Mouse (Mus musculus): ENCODE measurements around the gene Gne. TPM values are rescaled to one million over a fixed set of nuclear protein-coding genes. Genes with fewer than 3 reads are reported as not detected.
A peak's percentile ranks its signal among the peaks of the same experiment; 100 is the strongest.

Gne gene
- polyA plus RNA-seq, 1 experiment from 2014 or later, result 14.6 TPM

DNA sequence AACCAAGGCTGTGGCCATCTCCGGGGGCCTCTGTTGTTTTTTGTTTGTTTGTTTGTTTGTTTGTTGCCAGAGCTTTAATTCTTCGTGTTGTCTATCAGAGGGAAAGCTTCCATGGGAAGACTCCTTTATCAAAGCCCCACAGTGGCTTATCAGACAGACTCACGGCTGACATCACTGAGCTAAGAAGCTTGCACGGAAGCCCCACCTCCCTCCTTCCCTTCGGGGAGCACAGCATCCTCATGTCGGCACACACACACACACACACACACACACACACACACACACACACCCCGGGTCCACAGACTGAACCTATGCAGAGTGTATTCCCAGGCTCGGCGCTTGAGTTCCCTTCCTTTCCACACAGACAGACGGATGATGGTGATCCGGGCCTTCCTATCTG lies 8.4 kb upstream of the Gne start:
- Histone ChIP-seq H3K79me2 (ENCODE audit: inconsistent target) (no peaks in the 10 kb centered on the region), H3K4me3 (ENCODE audit: inconsistent target) (no peak overlapping the region), H3K27ac (no peak overlapping the region), H3K36me3 (ENCODE audit: inconsistent target) (no peaks in the 10 kb centered on the region)
- 88% methylated on average over 9 of the region's 11 CpGs for WGBS (ENCODE audit: missing documents)

DNA sequence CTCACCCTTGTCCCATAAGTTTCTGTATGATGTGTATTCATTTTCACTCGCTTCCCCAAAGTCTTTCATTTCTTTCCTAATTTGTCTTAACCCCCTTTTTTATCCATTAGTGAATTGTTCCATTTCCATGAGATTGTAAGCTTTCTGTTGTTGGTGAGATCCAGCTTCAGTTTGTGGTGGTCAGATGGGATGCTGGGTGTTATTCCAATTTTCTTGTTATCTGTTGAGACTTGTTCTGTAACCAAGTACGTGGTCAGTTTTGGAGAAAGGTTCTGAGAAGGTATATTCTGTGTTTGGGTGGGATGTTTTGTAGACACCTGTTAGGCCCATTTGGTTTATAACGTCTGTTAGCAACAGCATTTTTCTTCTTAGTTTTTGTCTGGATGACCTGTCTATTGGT lies 1.6 kb upstream of the Gne start:
- H3K79me2 ChIP-seq (ENCODE audit: inconsistent target), result no peaks in the 10 kb centered on the region
- H3K36me3 ChIP-seq (ENCODE audit: inconsistent target), result no peaks in the 10 kb centered on the region
- no peak overlapping the region for H3K4me3 ChIP-seq (ENCODE audit: inconsistent target)
- WGBS (ENCODE audit: missing documents), result 77% methylated on average over 3 of the region's 3 CpGs
- no peak overlapping the region for H3K27ac ChIP-seq

DNA sequence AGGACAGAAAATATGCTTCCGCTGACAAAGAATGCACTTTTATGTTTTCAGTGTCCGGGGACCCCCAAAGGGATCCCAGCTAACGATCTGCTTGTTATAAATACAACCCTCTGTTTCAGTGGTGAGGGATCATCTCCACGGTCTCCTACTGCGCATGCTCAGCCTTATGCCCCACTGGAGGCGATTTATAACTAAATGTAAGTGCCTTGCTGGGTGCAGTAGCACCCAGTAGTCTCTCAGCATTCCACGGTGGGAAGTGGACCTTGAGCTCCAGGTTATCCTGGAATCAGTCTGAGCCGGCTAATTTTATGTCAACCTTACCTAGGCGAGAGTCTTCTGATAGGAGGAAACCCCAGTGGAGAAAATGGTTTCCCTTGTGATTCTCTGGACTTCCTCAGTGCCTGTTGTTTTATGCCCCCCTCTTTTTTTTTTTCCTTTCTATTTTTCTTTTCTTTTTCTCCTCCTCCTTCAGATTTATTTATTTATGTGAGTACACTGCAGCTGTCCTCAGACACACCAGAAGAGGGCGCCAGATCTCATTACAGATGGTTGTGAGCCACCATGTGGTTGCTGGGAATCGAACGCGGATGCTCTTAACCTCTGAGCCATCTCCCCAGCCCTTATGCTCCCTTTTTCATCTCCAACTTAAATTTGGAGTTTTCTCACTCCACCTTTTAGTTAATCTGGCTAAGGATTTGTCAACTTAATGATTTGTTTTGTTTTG lies 787 bp upstream of the Gne start:
- no peaks in the 10 kb centered on the region for H3K79me2 ChIP-seq (ENCODE audit: inconsistent target)
- no peak overlapping the region for H3K4me3 ChIP-seq (ENCODE audit: inconsistent target)
- no peak overlapping the region for H3K27ac ChIP-seq
- H3K36me3 ChIP-seq (ENCODE audit: inconsistent target), result no peaks in the 10 kb centered on the region
- 85% methylated on average over 13 of the region's 13 CpGs for WGBS (ENCODE audit: missing documents)

DNA sequence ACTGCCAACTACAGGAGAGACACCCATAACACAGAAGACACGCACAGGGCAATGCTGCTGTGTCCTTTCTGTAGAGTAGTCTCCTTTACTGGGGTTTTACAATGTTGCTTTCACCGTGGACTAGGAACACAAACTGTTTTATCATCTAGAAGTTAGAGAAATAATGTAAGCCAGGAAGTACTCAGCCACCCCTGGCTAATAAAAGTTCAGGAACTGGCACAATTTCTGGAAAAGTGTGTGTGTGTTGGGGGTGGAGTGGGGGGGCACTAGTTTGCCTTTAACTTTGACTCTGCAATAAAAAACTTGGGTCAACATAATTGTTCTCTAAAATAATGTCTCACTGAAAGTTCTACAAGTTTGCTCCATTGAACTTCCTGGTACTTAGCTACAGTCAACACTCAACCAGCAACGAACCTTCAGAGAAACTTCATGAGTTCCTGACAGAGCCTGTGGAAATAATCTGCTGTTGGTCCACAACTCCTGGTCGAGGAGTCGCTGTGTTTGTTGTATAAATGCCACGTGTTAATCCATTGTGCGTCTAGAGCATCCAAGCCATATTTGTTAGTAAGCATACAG lies 5.5 kb downstream of the Gne start:
- H3K27ac ChIP-seq, result no peak overlapping the region
- H3K4me3 ChIP-seq (ENCODE audit: inconsistent target), result no peak overlapping the region
- H3K36me3 ChIP-seq (ENCODE audit: inconsistent target), result no peaks in the 10 kb centered on the region
- no peaks in the 10 kb centered on the region for H3K79me2 ChIP-seq (ENCODE audit: inconsistent target)
- WGBS (ENCODE audit: missing documents), result 85% methylated on average over 7 of the region's 7 CpGs

DNA sequence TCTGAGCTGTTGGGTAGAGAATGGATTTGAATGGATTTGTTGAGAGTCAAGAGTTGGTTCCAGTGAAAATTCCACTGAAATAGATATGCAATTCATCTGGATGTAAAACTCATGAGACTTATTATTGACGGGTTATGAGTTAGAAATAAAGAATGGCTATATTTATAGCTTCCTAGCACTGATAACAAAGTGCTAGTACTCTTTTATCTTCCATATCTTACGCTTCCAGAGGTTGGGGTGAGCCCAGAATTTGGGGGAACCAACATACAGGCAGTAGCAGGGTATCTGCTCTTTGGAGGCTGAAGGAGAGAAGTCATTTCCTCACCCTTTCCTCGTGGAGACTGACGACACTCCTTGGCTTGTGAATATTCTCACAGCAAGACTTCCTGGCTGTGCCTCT lies 9.6 kb downstream of the Gne start:
- Histone ChIP-seq H3K27ac (no peak overlapping the region), H3K4me3 (ENCODE audit: inconsistent target) (no peak overlapping the region), H3K79me2 (ENCODE audit: inconsistent target) (peaks cover 26% of the 10 kb centered on the region; the same call in 1 of the 2 replicates), H3K36me3 (ENCODE audit: inconsistent target) (no peaks in the 10 kb centered on the region)
- 88% methylated on average over 4 of the region's 4 CpGs for WGBS (ENCODE audit: missing documents)

DNA sequence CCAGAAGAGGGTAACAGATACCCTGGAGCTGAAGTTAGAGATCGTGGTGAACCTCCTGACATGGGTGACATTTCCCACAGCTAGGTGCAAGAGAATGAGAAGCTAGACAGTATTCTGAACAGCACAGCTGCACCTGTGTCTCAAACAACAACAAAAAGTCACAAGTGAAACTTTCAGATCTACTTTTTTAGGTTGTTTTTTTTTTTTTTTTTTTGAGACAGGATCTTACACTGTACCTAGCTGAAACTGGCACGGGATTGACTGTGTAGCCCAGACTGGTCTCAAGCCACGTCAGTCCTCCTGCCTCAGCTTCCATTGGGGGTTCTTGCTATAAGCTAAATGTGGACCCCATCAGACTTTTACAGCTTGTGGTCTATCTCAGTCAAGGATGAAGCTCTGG lies 10.2 kb downstream of the Gne start:
- WGBS (ENCODE audit: missing documents), result 87% methylated on average over 3 of the region's 3 CpGs
- Histone ChIP-seq H3K4me3 (ENCODE audit: inconsistent target) (no peak overlapping the region), H3K79me2 (ENCODE audit: inconsistent target) (peaks cover 30% of the 10 kb centered on the region; the same call in 1 of the 2 replicates), H3K27ac (no peak overlapping the region), H3K36me3 (ENCODE audit: inconsistent target) (no peaks in the 10 kb centered on the region)

DNA sequence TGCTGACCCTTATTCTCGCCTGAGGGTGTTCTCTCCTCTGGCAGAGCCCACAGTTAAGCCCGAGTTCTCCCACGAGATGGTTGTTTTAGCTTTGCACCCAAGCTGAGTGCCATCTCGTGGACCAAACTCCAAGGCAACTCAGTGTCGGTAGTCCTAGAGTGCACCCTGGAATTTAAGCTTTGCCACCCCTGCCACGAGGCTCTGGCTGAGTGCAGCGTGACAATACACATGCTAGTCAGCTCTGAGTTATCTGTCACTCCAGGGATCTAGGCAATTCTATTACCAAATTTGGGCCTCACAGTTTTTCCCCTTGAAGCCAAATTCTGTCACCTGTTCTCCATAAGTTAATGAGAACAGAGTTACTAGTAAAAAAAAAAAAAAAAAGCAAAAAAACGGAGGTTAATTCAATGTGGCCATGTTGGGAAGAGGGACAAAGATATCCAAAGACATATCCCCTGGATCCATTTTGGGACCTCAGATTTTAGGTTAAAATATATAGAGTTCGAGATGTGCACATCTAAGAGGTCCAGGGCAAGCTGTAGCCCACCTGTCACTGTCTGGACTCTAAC lies 11.0 kb downstream of the Gne start:
- Histone ChIP-seq H3K36me3 (ENCODE audit: inconsistent target) (no peaks in the 10 kb centered on the region), H3K27ac (no peak overlapping the region), H3K79me2 (ENCODE audit: inconsistent target) (peaks cover 31% of the 10 kb centered on the region; the same call in 1 of the 2 replicates), H3K4me3 (ENCODE audit: inconsistent target) (peak overlapping the region; percentile 48)
- WGBS (ENCODE audit: missing documents), result 8% methylated on average over 9 of the region's 9 CpGs

DNA sequence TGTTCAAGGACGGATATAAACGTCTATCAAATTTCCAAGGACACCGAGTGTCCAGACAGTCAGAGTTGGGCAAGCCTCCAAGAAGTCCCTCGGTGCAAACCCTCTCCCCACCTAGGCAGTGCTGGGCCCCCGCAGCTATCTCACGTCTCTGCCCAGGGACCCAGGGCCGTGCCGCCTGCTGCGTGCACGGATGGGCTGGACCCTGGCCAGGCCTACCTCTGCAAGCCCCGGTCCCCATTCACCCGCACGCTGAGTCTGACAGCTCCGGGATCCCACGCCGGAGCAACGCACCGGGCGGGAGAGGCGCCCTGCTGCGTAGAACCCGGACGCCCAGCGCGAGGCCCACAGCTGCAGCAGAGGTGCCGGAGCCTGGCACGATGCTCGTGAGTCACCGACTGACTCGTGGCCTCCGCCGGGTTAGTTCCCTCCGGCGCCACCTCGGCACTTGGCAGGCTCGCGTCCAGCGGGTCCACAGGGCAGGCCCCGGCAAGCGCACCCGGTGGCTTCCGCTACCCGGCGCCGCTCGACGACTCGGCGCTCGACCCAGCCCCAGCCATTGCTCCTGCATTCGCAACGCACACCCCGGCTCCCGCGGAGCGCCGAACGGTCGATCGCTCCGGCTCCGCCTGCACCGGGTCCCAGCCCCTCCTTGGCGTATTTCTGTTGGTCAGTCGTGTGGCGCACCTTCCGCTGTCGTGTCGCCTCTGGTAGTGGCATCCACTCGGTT lies 11.7 kb downstream of the Gne start:
- Histone ChIP-seq H3K79me2 (ENCODE audit: inconsistent target) (peaks cover 35% of the 10 kb centered on the region; the same call in 1 of the 2 replicates), H3K36me3 (ENCODE audit: inconsistent target) (no peaks in the 10 kb centered on the region), H3K4me3 (ENCODE audit: inconsistent target) (peak overlapping the region; percentile 72), H3K27ac (peak overlapping the region; percentile 10; the same call in 1 of the 2 replicates)
- WGBS (ENCODE audit: missing documents), result 1% methylated on average over 67 of the region's 70 CpGs

DNA sequence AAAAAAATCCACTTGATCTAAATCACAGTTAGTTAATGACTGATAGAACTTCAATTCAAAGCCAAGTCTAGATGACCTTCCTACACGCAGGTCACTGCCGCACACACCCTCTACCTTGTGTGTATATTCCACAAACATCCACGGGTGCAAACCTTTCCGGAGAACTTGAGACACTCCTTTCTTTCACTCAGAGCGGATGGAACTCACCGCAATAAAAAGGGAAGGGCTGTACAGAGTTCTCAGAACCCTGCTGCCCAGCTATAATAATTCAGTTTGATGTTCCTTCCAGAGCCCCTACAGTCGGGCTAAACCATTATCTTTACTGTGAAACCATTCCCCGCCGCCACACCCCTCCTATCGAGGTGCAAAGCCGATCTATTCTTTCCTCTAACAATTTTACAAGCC lies 12.2 kb downstream of the Gne start:
- Histone ChIP-seq H3K4me3 (ENCODE audit: inconsistent target) (peak overlapping the region; percentile 72), H3K36me3 (ENCODE audit: inconsistent target) (no peaks in the 10 kb centered on the region), H3K27ac (peak overlapping the region; percentile 10; the same call in 1 of the 2 replicates), H3K79me2 (ENCODE audit: inconsistent target) (peaks cover 35% of the 10 kb centered on the region; the same call in 1 of the 2 replicates)
- WGBS (ENCODE audit: missing documents), result under 1% methylated on average over 11 of the region's 11 CpGs

DNA sequence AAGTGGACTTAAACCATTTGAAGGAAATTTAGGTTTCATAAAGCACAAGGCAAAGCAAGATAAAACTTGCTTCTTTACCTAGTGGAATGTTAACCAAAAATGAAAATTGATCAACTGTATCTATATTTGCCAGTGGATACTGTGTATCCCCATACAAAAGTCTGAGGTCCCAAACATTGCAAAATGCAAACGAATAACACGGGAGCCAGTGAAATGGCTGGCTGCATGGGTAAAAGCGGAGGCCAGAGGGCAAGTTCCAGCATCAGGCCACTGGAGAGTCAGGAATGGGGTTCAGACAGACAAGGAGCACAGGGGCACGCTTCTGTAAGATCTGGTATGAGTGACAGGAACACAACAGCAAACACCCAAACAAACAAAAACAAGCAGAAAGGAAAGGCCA lies 13.3 kb downstream of the Gne start:
- 95% methylated on average over 4 of the region's 4 CpGs for WGBS (ENCODE audit: missing documents)
- H3K27ac ChIP-seq, result no peak overlapping the region
- H3K36me3 ChIP-seq (ENCODE audit: inconsistent target), result no peaks in the 10 kb centered on the region
- no peak overlapping the region for H3K4me3 ChIP-seq (ENCODE audit: inconsistent target)
- H3K79me2 ChIP-seq (ENCODE audit: inconsistent target), result peaks cover 35% of the 10 kb centered on the region; the same call in 1 of the 2 replicates

DNA sequence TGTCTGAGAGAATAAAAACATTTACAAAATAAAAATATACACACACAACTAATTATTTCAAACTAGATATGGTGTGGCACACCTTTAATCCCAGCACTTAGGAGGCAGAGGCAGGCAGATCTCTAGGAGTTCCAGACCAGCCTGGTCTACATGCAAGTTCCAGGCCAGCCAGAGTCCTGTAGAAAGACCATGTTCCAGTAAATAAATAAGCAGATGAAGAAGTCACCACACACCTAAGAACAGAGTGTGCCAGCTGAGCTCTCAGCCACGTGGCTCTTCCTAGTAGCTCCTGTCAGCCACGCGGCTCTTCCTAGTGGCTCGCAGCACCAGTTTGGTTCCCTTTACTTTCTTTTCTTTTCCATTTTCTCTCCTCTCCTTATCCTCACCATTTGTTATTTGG lies 14.6 kb downstream of the Gne start:
- Histone ChIP-seq H3K4me3 (ENCODE audit: inconsistent target) (no peak overlapping the region), H3K27ac (no peak overlapping the region)

DNA sequence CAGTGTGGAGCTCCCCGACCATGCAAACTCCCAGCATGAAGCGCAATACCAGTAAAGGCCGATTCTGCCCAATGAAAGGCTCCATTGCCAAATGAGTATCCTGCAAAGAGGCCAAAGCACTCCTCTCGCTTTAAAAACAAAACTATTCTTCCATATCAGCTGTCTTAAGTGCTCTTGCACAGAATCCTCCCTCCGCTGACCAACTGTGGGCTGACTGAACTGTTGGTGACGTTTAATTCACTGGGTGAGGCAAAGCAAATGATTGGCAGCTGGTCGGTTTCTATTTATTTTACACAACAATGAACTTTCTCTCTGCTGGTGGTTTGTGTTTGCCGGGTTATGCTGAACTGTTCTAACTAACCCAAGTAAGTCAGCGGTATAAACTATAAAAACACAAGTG lies 15.2 kb downstream of the Gne start:
- Histone ChIP-seq H3K36me3 (ENCODE audit: inconsistent target) (no peaks in the 10 kb centered on the region), H3K4me3 (ENCODE audit: inconsistent target) (no peak overlapping the region), H3K79me2 (ENCODE audit: inconsistent target) (peaks cover 35% of the 10 kb centered on the region; the same call in 1 of the 2 replicates), H3K27ac (no peak overlapping the region)
- 77% methylated on average over 9 of the region's 9 CpGs for WGBS (ENCODE audit: missing documents)

More for the DNA sequence above, 14.6 kb downstream of the Gne start:
- 90% methylated on average over 4 of the region's 4 CpGs for WGBS (ENCODE audit: missing documents)
- peaks cover 35% of the 10 kb centered on the region; the same call in 1 of the 2 replicates for H3K79me2 ChIP-seq (ENCODE audit: inconsistent target)
- H3K36me3 ChIP-seq (ENCODE audit: inconsistent target), result no peaks in the 10 kb centered on the region

DNA sequence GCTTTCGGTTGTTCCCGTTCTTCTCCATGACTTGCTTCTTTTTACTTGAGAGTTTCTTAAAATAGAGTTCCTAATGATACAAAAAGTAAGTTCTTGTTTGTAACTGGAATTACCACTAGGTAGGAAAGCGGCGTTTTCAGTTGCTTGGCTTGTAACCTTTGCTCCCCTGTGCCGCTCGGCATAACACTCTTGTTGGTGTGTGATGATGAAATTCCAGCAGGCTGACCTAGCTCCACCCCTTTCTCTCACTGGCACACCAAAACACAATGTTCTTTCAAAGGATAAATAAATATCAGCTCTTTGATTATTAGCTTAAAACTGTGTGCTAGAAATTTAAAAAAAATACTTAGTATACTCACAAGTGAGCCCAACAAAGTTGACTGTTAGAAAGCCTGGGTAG lies 17.1 kb downstream of the Gne start:
- H3K36me3 ChIP-seq (ENCODE audit: inconsistent target), result no peaks in the 10 kb centered on the region
- WGBS (ENCODE audit: missing documents), result 69% methylated on average over 6 of the region's 6 CpGs
- no peak overlapping the region for H3K27ac ChIP-seq
- peaks cover 34% of the 10 kb centered on the region; the same call in 1 of the 2 replicates for H3K79me2 ChIP-seq (ENCODE audit: inconsistent target)
- no peak overlapping the region for H3K4me3 ChIP-seq (ENCODE audit: inconsistent target)

DNA sequence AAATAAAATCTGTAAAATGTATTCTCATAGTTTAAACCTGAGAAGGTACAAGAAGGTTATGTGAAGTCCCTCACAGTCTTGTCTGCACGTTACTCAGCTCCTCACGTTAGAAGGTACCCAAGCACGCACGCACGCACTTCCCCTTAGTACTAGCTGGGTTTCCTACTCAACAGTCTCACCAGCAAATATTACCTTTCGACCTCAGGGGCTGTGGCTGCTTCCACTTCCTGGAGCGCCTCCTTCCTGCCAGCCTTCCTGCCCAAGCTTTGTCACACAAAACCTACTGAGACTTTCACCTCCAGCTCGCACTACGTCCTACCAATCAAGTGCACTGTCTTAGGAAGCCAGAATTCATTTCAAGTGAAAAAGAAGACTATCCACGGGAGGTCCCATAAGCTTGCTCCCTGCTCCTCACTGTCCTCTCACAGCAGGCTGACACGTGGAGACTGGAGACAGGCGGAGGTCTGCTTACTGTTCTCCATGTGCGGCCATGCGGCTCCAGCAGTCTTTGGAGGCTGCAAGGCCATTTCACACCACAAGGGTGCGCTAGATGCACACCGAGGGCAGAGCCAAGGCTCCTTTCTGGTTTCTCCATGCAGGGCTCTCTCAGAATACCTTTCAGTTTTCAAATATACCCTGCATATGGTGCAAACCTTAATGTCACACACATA lies 18.5 kb downstream of the Gne start:
- Histone ChIP-seq H3K4me3 (ENCODE audit: inconsistent target) (no peak overlapping the region), H3K36me3 (ENCODE audit: inconsistent target) (no peaks in the 10 kb centered on the region), H3K27ac (no peak overlapping the region), H3K79me2 (ENCODE audit: inconsistent target) (peaks cover 20% of the 10 kb centered on the region; the same call in 1 of the 2 replicates)
- WGBS (ENCODE audit: missing documents), result 22% methylated on average over 16 of the region's 16 CpGs

All from macrophage (primary cell).